Mouse (Mus musculus): ENCODE results near the gene Plekha7. TPM values are rescaled to one million over a fixed set of nuclear protein-coding genes. Genes with fewer than 3 reads are reported as not detected.

Plekha7 gene
- polyA plus RNA-seq, 1 experiment from 2014 or later: 3.4 TPM

DNA sequence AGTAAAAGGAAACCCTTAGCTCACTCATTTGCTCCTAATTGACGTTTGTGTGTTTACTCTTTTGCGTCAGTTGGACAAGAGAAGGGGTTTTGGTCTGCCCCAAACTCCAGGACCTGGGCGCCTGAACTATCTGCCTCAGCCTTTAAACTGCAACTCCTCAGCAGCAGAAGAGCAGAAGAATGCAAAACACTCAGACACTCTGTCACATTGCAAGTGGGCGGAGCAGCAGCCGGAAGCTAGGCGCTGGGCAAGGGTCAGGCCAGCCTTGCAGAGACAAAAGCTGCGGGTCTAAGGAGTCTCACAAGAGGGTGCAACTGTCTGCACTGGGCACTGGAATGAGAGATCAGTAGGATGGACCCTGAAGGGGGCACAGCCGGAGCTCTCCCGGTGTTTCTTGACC is 1.3 kb upstream of the Plekha7 start:
- Histone ChIP-seq H3K27me3 (peaks cover 40% of the 10 kb centered on the region), H3K36me3 (replicated peaks) (no peaks in the 10 kb centered on the region), H3K27ac (replicated peaks) (no peak overlapping the region), H3K9me3 (replicated peaks) (no peaks in the 10 kb centered on the region), H3K9ac (no peak overlapping the region), H3K4me3 (replicated peaks) (peak overlapping the region; percentile 23; the same call in 1 of the 2 replicates), H3K4me2 (peak overlapping the region; percentile 92), H3K4me1 (replicated peaks) (peaks cover 27% of the 10 kb centered on the region)
- WGBS (ENCODE audit: insufficient replicate concordance): 18% methylated on average over 9 of the region's 9 CpGs
- no peak for ATAC-seq (ENCODE audit: insufficient read depth)

DNA sequence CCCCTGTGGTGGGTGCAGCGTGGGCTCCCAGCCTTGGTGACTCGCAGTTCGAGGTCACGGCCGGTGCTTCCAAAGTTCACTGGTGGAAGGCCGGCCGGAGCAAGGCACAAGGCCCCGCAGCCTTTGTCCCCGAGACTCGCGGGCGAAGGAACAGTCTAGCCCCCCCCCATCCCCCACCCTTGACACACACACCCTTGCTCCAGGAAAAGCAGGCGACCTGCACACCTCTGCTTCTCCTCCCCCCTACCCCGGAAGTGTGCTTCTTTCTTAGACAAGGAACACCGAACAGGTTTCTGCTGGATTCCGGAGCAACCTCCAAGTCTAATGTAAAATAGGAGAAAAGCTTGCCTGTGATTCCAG is 436 bp upstream of the Plekha7 start:
- ATAC-seq (ENCODE audit: insufficient read depth): peak; percentile 9; the same call in 1 of the 2 replicates
- Histone ChIP-seq H3K4me1 (replicated peaks) (peaks cover 27% of the 10 kb centered on the region), H3K27ac (replicated peaks) (no peak overlapping the region), H3K9ac (peak overlapping the region; percentile 40; the same call in 1 of the 2 replicates), H3K4me3 (replicated peaks) (peak overlapping the region; percentile 66), H3K27me3 (peaks cover 40% of the 10 kb centered on the region), H3K4me2 (peak overlapping the region; percentile 92), H3K9me3 (replicated peaks) (no peaks in the 10 kb centered on the region), H3K36me3 (replicated peaks) (no peaks in the 10 kb centered on the region)
- WGBS (ENCODE audit: insufficient replicate concordance): 2% methylated on average over 16 of the region's 16 CpGs

DNA sequence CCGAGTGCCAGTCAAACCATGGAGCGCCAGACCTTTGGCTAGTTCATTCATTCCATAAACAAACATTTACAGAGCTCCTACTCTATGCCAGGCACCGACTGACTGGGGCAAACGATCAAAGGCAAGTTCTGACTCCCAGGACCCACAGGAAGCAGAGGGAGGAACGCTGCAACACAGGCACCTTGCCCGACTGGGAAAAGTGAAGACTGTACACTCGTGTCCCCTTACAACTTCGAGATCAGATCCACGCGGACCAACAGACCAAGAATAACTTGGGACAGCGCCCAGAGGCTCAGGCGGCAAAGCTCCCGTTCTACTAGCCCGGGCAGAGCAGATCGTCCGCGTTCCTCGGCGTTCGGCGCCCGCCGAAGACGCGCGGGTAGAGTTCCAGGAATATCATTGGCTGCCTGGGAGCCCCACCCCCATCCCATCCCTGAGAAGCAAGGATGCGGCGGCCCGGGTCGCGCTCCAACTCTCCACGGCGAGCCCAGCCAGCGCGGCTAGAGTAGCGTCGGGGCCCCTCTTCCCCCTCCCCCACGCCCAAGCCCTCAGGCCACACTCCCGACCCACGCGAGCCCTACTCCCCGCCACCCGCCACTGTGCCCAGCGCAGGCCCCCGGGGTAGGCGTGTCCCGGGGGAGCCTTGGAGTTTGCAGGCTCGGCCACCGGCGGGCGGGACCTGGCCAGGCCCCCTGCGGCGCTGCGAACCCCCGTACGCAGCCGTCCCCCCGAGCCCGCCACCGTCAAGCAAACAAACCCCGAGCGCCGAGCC is 891 bp downstream of the Plekha7 start:
- H3K4me2 ChIP-seq: peak overlapping the region; percentile 92
- H3K4me3 ChIP-seq (replicated peaks): peak overlapping the region; percentile 66
- peak; percentile 43 for ATAC-seq (ENCODE audit: insufficient read depth)
- no peaks in the 10 kb centered on the region for H3K36me3 ChIP-seq (replicated peaks)
- H3K27ac ChIP-seq (replicated peaks): peak overlapping the region; percentile 38; the same call in 1 of the 2 replicates
- H3K4me1 ChIP-seq (replicated peaks): peaks cover 27% of the 10 kb centered on the region
- under 1% methylated on average over 62 of the region's 63 CpGs for WGBS (ENCODE audit: insufficient replicate concordance)
- peak overlapping the region; percentile 40 for H3K9ac ChIP-seq
- no peaks in the 10 kb centered on the region for H3K9me3 ChIP-seq (replicated peaks)
- peaks cover 40% of the 10 kb centered on the region for H3K27me3 ChIP-seq

DNA sequence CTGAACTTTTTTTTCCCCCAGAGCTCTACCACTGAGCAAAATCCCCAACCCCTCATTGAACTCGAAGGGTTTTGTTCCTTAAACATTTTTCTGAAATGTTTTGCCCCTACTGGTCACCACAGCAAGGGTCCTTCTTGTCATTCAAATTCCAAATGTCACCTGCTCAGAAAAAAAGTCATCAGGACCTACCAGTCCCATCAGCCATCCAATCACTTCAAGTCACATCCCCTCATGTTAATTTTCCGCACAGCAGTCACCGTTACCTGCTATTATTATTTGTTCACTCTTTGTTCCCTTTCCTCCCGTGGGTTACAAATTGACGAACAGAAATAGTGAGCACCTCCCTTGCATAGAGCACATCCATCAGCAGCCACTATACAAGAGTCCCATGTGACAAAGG is 1.6 kb downstream of the Plekha7 start:
- no peaks in the 10 kb centered on the region for H3K9me3 ChIP-seq (replicated peaks)
- peaks cover 31% of the 10 kb centered on the region for H3K4me1 ChIP-seq (replicated peaks)
- peak overlapping the region; percentile 92 for H3K4me2 ChIP-seq
- no peak for ATAC-seq (ENCODE audit: insufficient read depth)
- H3K27ac ChIP-seq (replicated peaks): no peak overlapping the region
- H3K4me3 ChIP-seq (replicated peaks): peak overlapping the region; percentile 66; the same call in 1 of the 2 replicates
- WGBS (ENCODE audit: insufficient replicate concordance): 12% methylated on average over 5 of the region's 5 CpGs
- no peaks in the 10 kb centered on the region for H3K36me3 ChIP-seq (replicated peaks)
- H3K9ac ChIP-seq: no peak overlapping the region
- peaks cover 40% of the 10 kb centered on the region for H3K27me3 ChIP-seq

DNA sequence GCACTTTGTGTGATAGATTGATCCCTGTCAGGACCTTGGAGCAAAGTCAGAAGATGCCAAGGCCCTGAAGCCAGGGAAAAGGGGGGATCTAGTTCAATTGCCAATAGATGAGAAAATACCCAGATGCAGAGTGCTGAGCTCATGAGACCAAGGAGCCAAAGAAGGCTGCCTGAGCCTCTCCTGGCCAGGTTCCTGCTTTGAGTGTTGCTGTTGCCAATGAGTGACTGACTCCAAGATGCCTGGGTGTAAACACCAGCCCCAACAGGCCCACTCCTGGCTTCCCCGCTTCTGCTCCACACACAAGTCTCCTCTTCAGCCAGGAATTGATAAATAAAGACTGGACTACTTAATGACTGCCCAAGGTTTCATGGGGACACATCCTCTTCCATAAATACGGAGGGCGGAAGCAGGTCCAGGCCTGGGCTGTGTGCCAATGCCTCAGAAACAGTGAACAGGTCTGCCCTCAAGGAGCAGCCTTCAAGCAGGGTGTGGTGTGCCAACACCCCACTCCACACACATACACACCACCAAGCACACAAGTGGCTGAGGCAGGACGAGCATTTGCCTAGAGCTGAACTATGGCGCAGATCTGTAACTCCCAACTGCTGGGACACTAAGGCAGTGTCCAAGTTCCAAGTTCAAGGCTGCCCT is 6.4 kb downstream of the Plekha7 start:
- no peak overlapping the region for H3K4me3 ChIP-seq (replicated peaks)
- no peak overlapping the region for H3K9ac ChIP-seq
- peaks cover 7% of the 10 kb centered on the region; the same call in 1 of the 2 replicates for H3K4me1 ChIP-seq (replicated peaks)
- 74% methylated on average over 5 of the region's 5 CpGs for WGBS (ENCODE audit: insufficient replicate concordance)
- no peak overlapping the region for H3K27ac ChIP-seq (replicated peaks)
- no peak for ATAC-seq (ENCODE audit: insufficient read depth)
- no peak overlapping the region for H3K4me2 ChIP-seq
- H3K36me3 ChIP-seq (replicated peaks): no peaks in the 10 kb centered on the region
- peaks cover 13% of the 10 kb centered on the region for H3K27me3 ChIP-seq
- no peaks in the 10 kb centered on the region for H3K9me3 ChIP-seq (replicated peaks)

DNA sequence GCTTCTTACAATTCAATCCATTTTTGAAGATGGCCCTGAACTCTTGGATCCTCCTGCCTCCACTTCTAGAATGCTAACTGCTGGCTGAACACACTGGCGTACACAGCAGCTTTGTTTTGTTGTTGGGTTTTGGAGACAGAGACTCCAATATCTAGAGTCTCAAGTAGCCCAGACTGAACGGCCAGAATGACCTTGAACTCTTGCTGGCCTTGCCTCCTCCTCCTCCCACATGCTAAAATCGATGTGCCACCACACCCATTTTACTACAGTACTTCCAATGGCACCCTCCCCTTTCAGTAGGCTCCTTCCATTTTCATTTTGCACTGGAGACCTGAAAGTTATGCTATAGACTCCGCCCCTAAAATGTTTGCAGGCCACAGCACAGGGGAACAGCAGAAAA is 7.0 kb downstream of the Plekha7 start:
- Histone ChIP-seq H3K27me3 (peaks cover 7% of the 10 kb centered on the region), H3K27ac (replicated peaks) (no peak overlapping the region), H3K9ac (no peak overlapping the region), H3K4me3 (replicated peaks) (no peak overlapping the region), H3K9me3 (replicated peaks) (no peaks in the 10 kb centered on the region), H3K36me3 (replicated peaks) (no peaks in the 10 kb centered on the region), H3K4me1 (replicated peaks) (peaks cover 7% of the 10 kb centered on the region; the same call in 1 of the 2 replicates), H3K4me2 (no peak overlapping the region)
- ATAC-seq (ENCODE audit: insufficient read depth): no peak
- 43% methylated on average over 4 of the region's 4 CpGs for WGBS (ENCODE audit: insufficient replicate concordance)

DNA sequence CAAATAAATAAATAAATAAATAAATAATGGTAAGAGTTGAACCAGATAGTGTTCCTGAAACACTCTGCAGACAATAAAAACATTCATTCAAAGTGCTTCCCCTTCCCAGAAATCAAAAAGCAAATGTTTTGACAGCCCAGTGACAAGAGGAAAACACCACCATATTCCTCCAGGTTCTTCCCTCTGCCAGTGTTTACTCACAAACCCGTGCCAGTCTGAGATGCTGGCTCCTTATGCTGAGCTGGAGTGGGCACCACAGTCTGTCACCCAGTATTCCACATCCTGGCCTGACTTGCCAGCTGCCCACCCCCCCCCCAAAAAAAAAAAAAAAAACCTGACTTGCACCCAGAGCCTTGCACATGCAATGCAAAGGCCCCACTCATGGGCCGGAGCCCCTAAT is 9.3 kb downstream of the Plekha7 start:
- no peak overlapping the region for H3K4me2 ChIP-seq
- 68% methylated on average over 2 of the region's 2 CpGs for whole genome bisulfite sequencing (ENCODE audit: insufficient replicate concordance)

DNA sequence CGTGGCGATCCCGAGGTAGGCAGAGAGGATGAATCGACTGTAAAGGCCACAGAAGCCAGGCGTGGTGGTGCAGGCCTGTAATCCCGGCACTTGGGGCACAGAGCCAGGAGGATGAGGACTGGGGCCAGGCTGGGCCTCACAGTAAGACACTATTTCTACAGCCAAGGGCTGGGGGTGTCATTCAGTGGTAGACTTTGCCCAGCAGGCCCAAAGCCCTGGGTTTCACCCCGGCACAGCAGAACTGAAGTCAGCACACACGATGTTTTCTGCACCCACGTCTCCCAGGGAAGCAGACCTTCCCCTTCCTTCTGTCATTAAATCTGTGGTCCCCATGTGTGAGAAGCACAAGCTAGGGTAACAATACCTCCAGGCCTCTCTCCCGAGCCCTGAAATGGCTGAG is 9.8 kb downstream of the Plekha7 start:
- 64% methylated on average over 10 of the region's 10 CpGs for WGBS (ENCODE audit: insufficient replicate concordance)
- no peak overlapping the region for H3K4me3 ChIP-seq (replicated peaks)
- H3K9ac ChIP-seq: no peak overlapping the region
- H3K27me3 ChIP-seq: no peaks in the 10 kb centered on the region
- no peaks in the 10 kb centered on the region for H3K9me3 ChIP-seq (replicated peaks)
- H3K36me3 ChIP-seq (replicated peaks): no peaks in the 10 kb centered on the region
- no peak for ATAC-seq (ENCODE audit: insufficient read depth)
- H3K4me2 ChIP-seq: no peak overlapping the region
- H3K4me1 ChIP-seq (replicated peaks): peaks cover 22% of the 10 kb centered on the region
- H3K27ac ChIP-seq (replicated peaks): no peak overlapping the region

More for the DNA sequence above, 9.3 kb downstream of the Plekha7 start:
- Histone ChIP-seq H3K4me3 (replicated peaks) (no peak overlapping the region), H3K36me3 (replicated peaks) (no peaks in the 10 kb centered on the region), H3K4me1 (replicated peaks) (peaks cover 22% of the 10 kb centered on the region), H3K9me3 (replicated peaks) (no peaks in the 10 kb centered on the region), H3K27me3 (no peaks in the 10 kb centered on the region), H3K27ac (replicated peaks) (no peak overlapping the region), H3K9ac (no peak overlapping the region)
- ATAC-seq (ENCODE audit: insufficient read depth): no peak

DNA sequence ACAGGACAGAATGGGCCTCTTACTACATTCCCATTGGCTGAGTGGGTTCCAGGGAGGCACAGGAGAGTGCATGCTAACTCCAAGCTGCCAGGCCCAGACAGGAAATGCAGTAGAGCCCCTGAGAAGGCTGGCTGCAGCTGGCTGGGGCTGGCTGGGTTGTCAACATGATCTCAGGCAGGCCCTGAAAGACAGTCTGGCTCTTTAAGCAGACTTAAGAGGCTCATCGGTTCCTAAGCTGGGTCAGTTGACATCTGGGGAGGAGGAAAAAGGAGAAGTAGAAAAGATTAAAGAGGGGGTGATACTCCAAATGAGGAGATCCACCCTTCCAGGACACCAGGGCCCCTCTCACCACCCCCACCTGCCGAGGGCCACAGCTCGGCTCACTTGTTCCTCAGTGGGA is 13.2 kb downstream of the Plekha7 start:
- no peak overlapping the region for H3K4me3 ChIP-seq (replicated peaks)
- H3K36me3 ChIP-seq (replicated peaks): no peaks in the 10 kb centered on the region
- 16% methylated on average over 3 of the region's 3 CpGs for WGBS (ENCODE audit: insufficient replicate concordance)
- no peak for ATAC-seq (ENCODE audit: insufficient read depth)
- H3K27me3 ChIP-seq: no peaks in the 10 kb centered on the region
- no peak overlapping the region for H3K9ac ChIP-seq
- H3K27ac ChIP-seq (replicated peaks): no peak overlapping the region
- H3K4me2 ChIP-seq: no peak overlapping the region
- H3K4me1 ChIP-seq (replicated peaks): peaks cover 29% of the 10 kb centered on the region
- H3K9me3 ChIP-seq (replicated peaks): no peaks in the 10 kb centered on the region

DNA sequence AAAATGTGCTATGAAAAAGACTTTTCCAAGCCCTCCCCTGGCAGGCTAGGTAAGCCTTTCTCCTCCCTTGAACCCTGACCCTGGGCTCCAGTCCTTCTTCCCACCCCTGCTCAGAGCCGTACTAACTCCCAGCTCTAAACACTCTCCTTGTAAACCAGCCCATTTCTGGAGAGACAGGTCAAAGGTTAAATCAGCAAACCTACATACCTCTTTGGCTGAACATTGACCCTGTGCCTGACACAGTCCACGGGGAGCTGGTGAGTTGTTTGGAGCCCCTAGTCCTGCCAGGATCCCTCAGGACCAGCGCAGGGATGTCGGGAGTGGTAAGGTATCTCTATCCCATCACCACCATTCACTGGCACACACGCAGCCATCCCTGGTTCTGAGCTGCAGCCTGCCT is 15.8 kb downstream of the Plekha7 start:
- H3K36me3 ChIP-seq (replicated peaks): no peaks in the 10 kb centered on the region
- no peaks in the 10 kb centered on the region for H3K9me3 ChIP-seq (replicated peaks)
- no peak overlapping the region for H3K9ac ChIP-seq
- H3K4me2 ChIP-seq: peak overlapping the region; percentile 27; the same call in 1 of the 2 replicates
- H3K27ac ChIP-seq (replicated peaks): peak overlapping the region; percentile 56
- no peaks in the 10 kb centered on the region for H3K27me3 ChIP-seq
- WGBS (ENCODE audit: insufficient replicate concordance): 55% methylated on average over 5 of the region's 5 CpGs
- H3K4me3 ChIP-seq (replicated peaks): no peak overlapping the region
- peak; percentile 34; the same call in 1 of the 2 replicates for ATAC-seq (ENCODE audit: insufficient read depth)
- H3K4me1 ChIP-seq (replicated peaks): peaks cover 51% of the 10 kb centered on the region

DNA sequence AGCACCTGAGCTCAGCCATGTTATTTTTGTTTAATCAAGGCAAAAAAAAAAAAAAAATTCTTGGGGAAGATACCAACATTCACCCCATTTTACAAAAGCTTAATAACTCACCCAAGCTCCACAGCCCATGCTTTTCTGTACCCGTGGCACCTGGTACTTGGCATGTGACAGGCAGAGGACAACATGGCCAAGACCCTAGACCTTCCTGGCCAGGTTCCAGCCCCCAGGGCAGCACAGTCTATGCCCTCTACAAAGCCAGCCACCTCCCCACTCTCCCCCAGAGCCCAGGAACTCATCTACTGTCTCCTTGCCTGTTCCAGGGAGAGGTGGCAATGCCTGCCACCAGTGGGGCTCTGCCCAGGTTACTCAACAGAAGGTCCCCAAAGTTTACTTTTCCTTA is 17.6 kb downstream of the Plekha7 start:
- no peaks in the 10 kb centered on the region for H3K9me3 ChIP-seq (replicated peaks)
- peaks cover 70% of the 10 kb centered on the region for H3K4me1 ChIP-seq (replicated peaks)
- no peaks in the 10 kb centered on the region for H3K36me3 ChIP-seq (replicated peaks)
- 45% methylated on average over 1 of the region's 1 CpGs for WGBS (ENCODE audit: insufficient replicate concordance)
- no peak for ATAC-seq (ENCODE audit: insufficient read depth)
- no peak overlapping the region for H3K4me2 ChIP-seq
- H3K4me3 ChIP-seq (replicated peaks): no peak overlapping the region
- H3K9ac ChIP-seq: no peak overlapping the region
- no peaks in the 10 kb centered on the region for H3K27me3 ChIP-seq
- peak overlapping the region; percentile 55; the same call in 1 of the 2 replicates for H3K27ac ChIP-seq (replicated peaks)

Measured in liver, embryonic 15.5 days (tissue).